Mouse (Mus musculus): ENCODE measurements around the gene Dop1b. TPM values are rescaled to one million over a fixed set of nuclear protein-coding genes. Genes with fewer than 3 reads are reported as not detected.
A peak's percentile ranks its signal among the peaks of the same experiment; 100 is the strongest.
"Not testable (repeated sequence)": the region's sequence is repeated elsewhere in the genome, so short reads cannot be mapped to it uniquely, and the experiment has no call there.

The Dop1b gene
- polyA plus RNA-seq, 1 experiment from 2014 or later: 21.7 TPM

DNA sequence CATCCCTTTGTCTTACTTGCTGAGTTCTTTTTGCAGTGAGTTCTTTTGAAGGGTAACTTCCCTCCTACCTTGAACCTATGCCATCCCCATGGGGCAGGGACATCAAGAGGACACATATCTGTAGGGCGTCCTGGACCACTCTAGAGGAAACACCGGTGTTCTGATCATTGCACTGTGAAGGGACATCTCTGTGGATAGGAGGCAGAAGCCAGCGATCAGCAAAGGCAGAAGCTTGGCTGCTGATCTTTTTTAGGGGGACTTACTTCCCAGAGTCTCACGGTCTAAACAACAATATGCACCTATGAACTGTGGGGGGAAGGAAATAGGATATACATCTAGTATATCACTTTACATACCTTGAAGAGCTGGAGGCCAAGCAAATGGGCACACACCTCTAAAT lies 113.8 kb downstream of the Dop1b start:
- no peak for ATAC-seq (ENCODE audit: low FRiP score, low read depth)
- H3K4me3 ChIP-seq: no peak overlapping the region
- no peaks in the 10 kb centered on the region for H3K4me1 ChIP-seq
- H3K4me2 ChIP-seq (replicated peaks): no peak overlapping the region
- no peak overlapping the region for H3K9ac ChIP-seq (replicated peaks)
- peaks cover 10% of the 10 kb centered on the region; the same call in 1 of the 2 replicates for H3K27me3 ChIP-seq
- H3K36me3 ChIP-seq: no peaks in the 10 kb centered on the region
- H3K9me3 ChIP-seq: 0 out of 2 replicates have a peak, but pooled peaks cover 8% of the 10 kb centered on the region
- H3K27ac ChIP-seq (replicated peaks): no peak overlapping the region
- 95% methylated on average over 4 of the region's 4 CpGs for WGBS

DNA sequence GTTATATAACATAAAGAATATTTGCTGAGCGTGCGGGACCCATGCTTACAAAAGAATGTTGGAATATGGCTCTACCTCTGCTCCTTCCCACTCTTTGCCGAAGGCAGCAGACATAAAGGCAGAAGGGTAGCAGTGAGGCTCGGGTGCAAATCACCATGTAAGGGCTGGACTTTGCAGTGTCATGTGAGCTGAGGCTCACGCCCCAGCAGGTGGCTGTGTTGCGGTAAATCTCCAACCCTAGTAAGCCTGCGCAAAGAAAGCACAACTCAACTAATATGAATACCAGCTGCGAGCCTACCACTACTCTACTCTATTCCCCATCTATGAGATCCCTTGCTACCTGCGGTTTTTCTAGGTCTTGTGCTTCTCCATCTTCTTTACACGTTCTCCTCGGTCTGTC lies 114.3 kb downstream of the Dop1b start:
- H3K9me3 ChIP-seq: 0 out of 2 replicates have a peak, but pooled peaks cover 8% of the 10 kb centered on the region
- no peak overlapping the region for H3K4me2 ChIP-seq (replicated peaks)
- no peak overlapping the region for H3K4me3 ChIP-seq
- WGBS: 66% methylated on average over 11 of the region's 11 CpGs
- ATAC-seq (ENCODE audit: low FRiP score, low read depth): no peak
- H3K4me1 ChIP-seq: no peaks in the 10 kb centered on the region
- H3K27me3 ChIP-seq: peaks cover 10% of the 10 kb centered on the region; the same call in 1 of the 2 replicates
- no peak overlapping the region for H3K9ac ChIP-seq (replicated peaks)
- H3K36me3 ChIP-seq: no peaks in the 10 kb centered on the region
- no peak overlapping the region for H3K27ac ChIP-seq (replicated peaks)

- peaks cover 10% of the 10 kb centered on the region; the same call in 1 of the 2 replicates for H3K27me3 ChIP-seq
- H3K9me3 ChIP-seq; H3K9ac ChIP-seq (replicated peaks); H3K4me1 ChIP-seq; H3K4me2 ChIP-seq (replicated peaks); ATAC-seq (ENCODE audit: low FRiP score, low read depth); H3K27ac ChIP-seq (replicated peaks); H3K36me3 ChIP-seq; H3K4me3 ChIP-seq: not testable (repeated sequence)
- 30% methylated on average over 5 of the region's 5 CpGs for WGBS
Observed at GRCm38 (mm10) chr16:93826478-93826877, 114.8 kb downstream of the Dop1b start.

GRCm38 (mm10) chr16:93826909-93827308 lies 115.2 kb downstream of the Dop1b start:
- no peak overlapping the region for H3K4me2 ChIP-seq (replicated peaks)
- no peak overlapping the region for H3K9ac ChIP-seq (replicated peaks)
- no peak overlapping the region for H3K4me3 ChIP-seq
- H3K9me3 ChIP-seq: 0 out of 2 replicates have a peak, but pooled peaks cover 8% of the 10 kb centered on the region
- 92% methylated on average over 6 of the region's 6 CpGs for WGBS
- ATAC-seq (ENCODE audit: low FRiP score, low read depth): no peak
- H3K4me1 ChIP-seq: no peaks in the 10 kb centered on the region
- H3K27ac ChIP-seq (replicated peaks): no peak overlapping the region
- H3K27me3 ChIP-seq: peaks cover 10% of the 10 kb centered on the region; the same call in 1 of the 2 replicates
- no peaks in the 10 kb centered on the region for H3K36me3 ChIP-seq

DNA sequence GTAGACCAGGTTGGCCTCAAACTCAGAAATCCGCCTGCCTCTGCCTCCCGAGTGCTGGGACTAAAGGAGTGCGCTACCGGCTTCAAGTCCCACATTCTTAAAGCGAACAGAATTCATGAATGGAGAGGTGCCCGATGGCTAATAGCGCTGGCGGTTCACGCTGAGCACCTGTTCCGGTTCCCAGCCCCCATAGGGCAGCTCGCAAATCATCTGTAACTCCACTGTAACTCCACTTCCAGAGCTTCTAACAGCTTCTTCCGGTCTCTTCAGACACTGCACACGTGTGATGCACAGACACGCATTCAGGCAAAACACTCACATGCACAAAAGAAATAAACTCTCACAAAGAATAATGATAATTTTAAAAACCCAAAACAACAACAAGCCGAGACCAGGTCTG lies 117.8 kb downstream of the Dop1b start:
- 93% methylated on average over 15 of the region's 15 CpGs for WGBS
- Histone ChIP-seq H3K9me3 (no peaks in the 10 kb centered on the region), H3K4me2 (replicated peaks) (no peak overlapping the region), H3K27ac (replicated peaks) (no peak overlapping the region), H3K4me1 (peaks cover 16% of the 10 kb centered on the region), H3K36me3 (no peaks in the 10 kb centered on the region), H3K27me3 (peaks cover 10% of the 10 kb centered on the region; the same call in 1 of the 2 replicates), H3K9ac (replicated peaks) (no peak overlapping the region), H3K4me3 (no peak overlapping the region)
- no peak for ATAC-seq (ENCODE audit: low FRiP score, low read depth)

- Histone ChIP-seq H3K27me3 (peaks cover 10% of the 10 kb centered on the region; the same call in 1 of the 2 replicates), H3K9me3 (no peaks in the 10 kb centered on the region), H3K9ac (replicated peaks) (no peak overlapping the region), H3K27ac (replicated peaks) (no peak overlapping the region), H3K4me3 (no peak overlapping the region), H3K4me2 (replicated peaks) (no peak overlapping the region), H3K4me1 (peaks cover 18% of the 10 kb centered on the region), H3K36me3 (no peaks in the 10 kb centered on the region)
- 87% methylated on average over 9 of the region's 9 CpGs for WGBS
- ATAC-seq (ENCODE audit: low FRiP score, low read depth): no peak
Observed at GRCm38 (mm10) chr16:93830071-93830470, 118.4 kb downstream of the Dop1b start.

DNA sequence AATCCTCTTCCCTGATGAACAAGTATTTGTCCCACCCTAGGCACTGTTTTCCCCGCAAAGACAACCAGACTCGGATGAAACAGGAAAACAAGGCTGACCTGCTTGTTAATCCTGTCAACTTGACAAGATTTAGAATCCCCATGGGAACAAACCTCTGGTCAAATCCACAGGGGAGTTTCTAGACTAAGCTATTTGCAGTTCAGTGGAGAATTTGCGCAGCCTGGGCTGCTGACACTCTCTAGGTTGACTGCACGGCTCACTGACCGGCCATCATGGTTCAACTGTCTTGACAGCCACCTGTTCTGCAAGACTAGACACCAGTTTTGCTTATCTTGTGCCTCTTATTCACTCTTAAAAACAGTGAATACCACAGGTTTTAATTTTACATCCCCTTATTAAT lies 119.2 kb downstream of the Dop1b start:
- Histone ChIP-seq H3K9me3 (no peaks in the 10 kb centered on the region), H3K27ac (replicated peaks) (no peak overlapping the region), H3K4me3 (no peak overlapping the region), H3K4me2 (replicated peaks) (no peak overlapping the region), H3K4me1 (peaks cover 18% of the 10 kb centered on the region), H3K36me3 (no peaks in the 10 kb centered on the region), H3K27me3 (peaks cover 5% of the 10 kb centered on the region; the same call in 1 of the 2 replicates), H3K9ac (replicated peaks) (no peak overlapping the region)
- ATAC-seq (ENCODE audit: low FRiP score, low read depth): no peak
- 76% methylated on average over 5 of the region's 5 CpGs for WGBS

DNA sequence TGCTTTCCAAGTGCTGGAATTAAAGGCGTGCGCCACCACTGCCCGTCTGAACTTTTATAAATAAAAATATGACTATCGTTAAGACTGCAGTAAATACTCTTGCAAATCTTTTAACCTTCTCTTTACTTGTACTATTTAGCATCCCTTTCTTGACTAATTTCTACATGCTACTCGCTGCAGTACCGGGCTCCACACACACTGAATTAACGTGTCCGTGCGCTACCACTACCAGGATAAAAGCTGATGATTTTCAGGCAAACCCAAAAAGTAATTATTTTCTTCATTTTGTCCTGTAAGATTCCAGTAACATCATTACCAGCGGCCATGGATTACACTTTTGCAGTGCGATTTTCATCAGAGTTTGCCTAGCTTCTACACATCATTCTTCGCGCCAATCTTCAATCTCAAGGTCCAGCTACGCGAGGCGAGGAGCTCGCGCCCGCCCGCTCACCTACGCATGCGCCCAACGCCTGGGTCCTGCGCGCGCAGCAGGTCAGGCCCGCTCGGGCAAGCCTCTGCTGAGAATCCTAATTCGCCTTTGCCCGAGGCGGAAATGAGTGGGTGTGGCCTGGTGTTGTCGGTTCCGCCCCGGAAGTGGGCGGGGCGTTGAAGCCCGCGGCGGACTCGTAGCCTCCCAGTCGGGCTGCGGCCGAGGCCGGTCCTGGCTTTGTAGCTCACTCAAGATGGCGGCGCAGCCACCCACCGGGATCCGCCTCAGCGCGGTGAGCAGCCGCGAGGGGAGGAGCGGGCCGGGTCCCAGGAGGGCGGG lies 120.1 kb downstream of the Dop1b start, which contains the start of gene Morc3:
TSS of gene Morc3 (plus strand) at position 495 of the 769 bp plus-strand sequence.
- Histone ChIP-seq H3K27ac (replicated peaks) (peak within 1 kb of the TSS; percentile 94), H3K4me3 (peak within 1 kb of the TSS; percentile 98), H3K4me1 (peaks cover 18% of the 10 kb centered on the region), H3K27me3 (peaks cover 5% of the 10 kb centered on the region; the same call in 1 of the 2 replicates), H3K4me2 (replicated peaks) (peak within 1 kb of the TSS; percentile 83), H3K9me3 (no peaks in the 10 kb centered on the region), H3K9ac (replicated peaks) (peak within 1 kb of the TSS; percentile 96), H3K36me3 (no peaks in the 10 kb centered on the region)
- WGBS: 12% methylated on average over 54 of the region's 55 CpGs
- ATAC-seq (ENCODE audit: low FRiP score, low read depth): peak; percentile 95

DNA sequence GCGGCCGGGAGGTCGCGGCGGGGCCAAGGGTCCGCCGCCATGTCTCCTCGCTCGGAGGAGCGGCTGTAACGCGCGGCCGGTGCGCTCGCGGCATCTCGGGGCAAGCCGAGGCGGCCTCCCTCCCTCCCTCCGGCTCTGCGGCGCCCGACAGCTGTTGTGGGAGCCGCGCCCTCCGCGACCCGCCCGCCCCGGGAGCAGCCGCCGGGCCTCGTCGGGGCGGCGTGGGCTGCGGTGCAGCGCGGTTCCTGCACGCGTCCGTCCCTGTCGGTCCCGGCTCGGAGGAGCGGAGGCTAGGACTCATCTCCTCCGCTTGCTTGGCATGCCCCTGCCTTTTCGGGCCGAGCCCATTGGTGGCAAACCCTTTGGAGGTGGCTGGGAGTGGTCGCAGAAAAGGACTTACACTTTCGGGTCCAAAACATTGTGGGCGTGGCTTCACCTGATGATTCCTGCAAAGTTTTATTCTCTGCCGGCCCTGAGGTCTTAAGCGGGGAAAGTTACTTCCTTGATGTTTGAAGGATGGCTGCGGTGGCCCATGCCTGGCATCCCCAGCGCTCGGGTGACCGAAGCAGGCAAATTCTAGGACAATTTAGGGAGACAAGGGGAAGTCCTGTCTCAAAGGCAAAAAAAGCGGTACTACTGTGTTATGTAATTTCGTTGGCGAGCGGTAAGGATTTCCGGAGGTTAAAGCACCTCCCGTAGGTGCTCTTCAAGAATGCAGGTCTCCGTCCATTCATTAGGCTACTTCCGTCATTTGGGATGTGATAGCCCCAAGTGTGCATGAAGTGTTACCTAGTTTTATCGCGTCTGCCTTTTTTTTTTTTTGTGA lies 121.0 kb downstream of the Dop1b start:
- H3K9me3 ChIP-seq: no peaks in the 10 kb centered on the region
- peak; percentile 78 for ATAC-seq (ENCODE audit: low FRiP score, low read depth)
- H3K27me3 ChIP-seq: peaks cover 5% of the 10 kb centered on the region; the same call in 1 of the 2 replicates
- peak overlapping the region; percentile 98 for H3K4me3 ChIP-seq
- H3K36me3 ChIP-seq: no peaks in the 10 kb centered on the region
- peaks cover 18% of the 10 kb centered on the region for H3K4me1 ChIP-seq
- peak overlapping the region; percentile 94 for H3K27ac ChIP-seq (replicated peaks)
- H3K4me2 ChIP-seq (replicated peaks): peak overlapping the region; percentile 83
- peak overlapping the region; percentile 96 for H3K9ac ChIP-seq (replicated peaks)
- WGBS: under 1% methylated on average over 52 of the region's 69 CpGs

- ATAC-seq (ENCODE audit: low FRiP score, low read depth): no peak
- Histone ChIP-seq H3K27ac (replicated peaks) (no peak overlapping the region), H3K4me1 (peaks cover 18% of the 10 kb centered on the region), H3K9me3 (no peaks in the 10 kb centered on the region), H3K36me3 (peaks cover 2% of the 10 kb centered on the region; the same call in 1 of the 2 replicates), H3K4me3 (peak overlapping the region; percentile 98), H3K27me3 (peaks cover 5% of the 10 kb centered on the region; the same call in 1 of the 2 replicates), H3K9ac (replicated peaks) (no peak overlapping the region), H3K4me2 (replicated peaks) (peak overlapping the region; percentile 83)
- WGBS: 89% methylated on average over 6 of the region's 6 CpGs
Observed at GRCm38 (mm10) chr16:93833551-93833950, 121.8 kb downstream of the Dop1b start.

DNA sequence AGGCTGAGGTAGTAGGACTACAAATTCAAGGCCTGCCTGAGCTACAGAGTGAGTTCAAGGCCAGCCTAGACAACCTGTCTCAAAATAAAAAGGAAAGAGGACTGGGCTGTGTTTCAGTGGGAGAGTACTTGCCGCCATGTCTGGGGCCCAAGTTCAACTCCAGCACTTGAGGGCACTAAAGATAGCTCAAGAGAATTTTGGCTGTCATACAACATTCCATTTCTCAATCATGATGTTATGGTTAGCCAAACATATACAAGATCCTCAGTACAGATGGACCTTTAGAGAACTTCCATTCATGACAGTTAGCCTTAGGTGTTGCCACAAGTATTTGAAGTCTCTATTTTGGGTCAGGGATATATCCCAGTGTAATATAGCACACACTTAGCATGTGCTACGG lies 122.4 kb downstream of the Dop1b start:
- ATAC-seq (ENCODE audit: low FRiP score, low read depth): no peak
- H3K9me3 ChIP-seq: no peaks in the 10 kb centered on the region
- no peak overlapping the region for H3K4me3 ChIP-seq
- 93% methylated on average over 2 of the region's 2 CpGs for WGBS
- H3K4me2 ChIP-seq (replicated peaks): peak overlapping the region; percentile 83; the same call in 1 of the 2 replicates
- no peak overlapping the region for H3K27ac ChIP-seq (replicated peaks)
- H3K9ac ChIP-seq (replicated peaks): no peak overlapping the region
- peaks cover 5% of the 10 kb centered on the region; the same call in 1 of the 2 replicates for H3K27me3 ChIP-seq
- H3K4me1 ChIP-seq: peaks cover 18% of the 10 kb centered on the region
- peaks cover 7% of the 10 kb centered on the region; the same call in 1 of the 2 replicates for H3K36me3 ChIP-seq
